8 mouse cellular contexts compared by ENCODE assay signal in the genomic region with DNA sequence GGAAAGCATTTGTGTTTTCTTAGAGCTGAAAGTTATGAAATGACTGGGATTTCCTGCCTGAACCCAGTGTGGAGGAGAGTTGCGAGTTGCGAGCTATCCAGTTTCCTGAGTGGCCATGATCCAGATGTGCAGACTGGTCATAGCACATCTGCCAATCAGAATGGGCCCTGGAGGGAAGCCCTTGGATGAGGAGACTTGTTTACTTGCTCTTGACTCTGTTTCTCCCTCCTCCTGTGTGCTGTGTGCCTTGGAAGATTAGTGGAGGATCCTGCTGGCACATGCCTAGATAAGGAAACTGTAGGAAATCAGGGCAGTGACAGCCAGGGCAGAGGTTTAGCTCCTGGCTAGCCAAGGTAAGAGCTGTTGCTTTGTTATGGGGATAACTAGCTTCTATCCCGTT. TPM values are rescaled to one million over a fixed set of nuclear protein-coding genes. Genes with fewer than 3 reads are reported as not detected.
A peak's percentile ranks its signal among the peaks of the same experiment; 100 is the strongest.
DNase-seq lines count a peak whose midpoint lies in the region; ATAC-seq and TF ChIP-seq lines count a peak whose summit lies in the region.

No protein-coding gene starts in this region.

- peaks cover 7% of the 10 kb centered on the region; the same call in 1 of the 2 replicates for H3K4me1 ChIP-seq in liver, embryonic 12.5 days

- peak overlapping the region; percentile 4 for H3K27ac ChIP-seq in left cerebral cortex, adult 2 months
- peak overlapping the region; percentile 81 for H3K27ac ChIP-seq in gastrocnemius, adult 2 months
- H3K27ac ChIP-seq in liver, embryonic 12.5 days: no peak overlapping the region

- ATAC-seq in liver, embryonic 12.5 days: no peak

- no peak for TF ChIP-seq CTCF in left cerebral cortex, adult 2 months (IDR thresholded peaks at IDR 0.05)
- TF ChIP-seq CTCF in gastrocnemius, adult 2 months (IDR thresholded peaks at IDR 0.05): no peak

- WGBS in liver, embryonic 12.5 days (ENCODE audit: insufficient replicate concordance): 57% methylated on average over 3 of the region's 3 CpGs

- H3K4me2 ChIP-seq in liver, embryonic 12.5 days: no peak overlapping the region

- no peak for DNase-seq in left cerebral cortex, adult 2 months (ENCODE audit: extremely low spot score in 1 of 2, low spot score in 2 of 2)
- DNase-seq in left cerebral cortex, adult 18-20 months (ENCODE audit: low spot score in 2 of 2): no peak
- peak; percentile 83 for DNase-seq in gastrocnemius, adult 2 months
- DNase-seq in kidney, adult 18-20 months: peak; percentile 21
- peak; percentile 25 for DNase-seq in ovary, postnatal 14 days (ENCODE audit: low spot score)
- no peak for DNase-seq in cerebellum, postnatal 10 days
- DNase-seq in testis, postnatal 10 days (ENCODE audit: low spot score): no peak

- H3K4me3 ChIP-seq in left cerebral cortex, adult 2 months: no peak overlapping the region
- peak overlapping the region; percentile 63 for H3K4me3 ChIP-seq in gastrocnemius, adult 2 months
- H3K4me3 ChIP-seq in liver, embryonic 12.5 days: no peak overlapping the region

- intact Hi-C loops in left cerebral cortex, adult 2 months (cut with DNase I): no loop called here
- intact Hi-C loops in gastrocnemius, adult 2 months (cut with DNase I): no loop called here

- H3K27me3 ChIP-seq in liver, embryonic 12.5 days (replicated peaks): no peaks in the 10 kb centered on the region

- H3K9ac ChIP-seq in liver, embryonic 12.5 days: no peak overlapping the region

- H3K36me3 ChIP-seq in liver, embryonic 12.5 days: peaks cover 10% of the 10 kb centered on the region

- no peaks in the 10 kb centered on the region for H3K9me3 ChIP-seq in liver, embryonic 12.5 days (replicated peaks)

RNA-seq across cellular contexts. Expression of a gene that starts 36.4 kb away (rescaled TPM):
- total RNA-seq in left cerebral cortex, adult 2 months (2021): not detected
- total RNA-seq in left cerebral cortex, adult 18-20 months (2021): not detected
- total RNA-seq in gastrocnemius, adult 2 months (2021): not detected
- polyA plus RNA-seq in liver, embryonic 12.5 days (2016; fragmentation: Nextera tagmentation; extraction: Ambion mirVana): not detected in 2 replicates

Comparison
In these comparisons a context has a peak if more than half of its experiments do, and no peak if none do; other contexts are left out.
1. DNase-seq: peak in gastrocnemius, adult 2 months (single experiment), kidney, adult 18-20 months (single experiment) and ovary, postnatal 14 days (single experiment); none in left cerebral cortex, adult 2 months (0 of 2), left cerebral cortex, adult 18-20 months (0 of 2), cerebellum, postnatal 10 days (0 of 2) and testis, postnatal 10 days (single experiment).